Mouse (Mus musculus): ENCODE data around the gene Krt88.

- TF ChIP-seq CTCF (IDR thresholded peaks at IDR 0.05; ENCODE audit: borderline replicate concordance, control insufficient read depth, extremely low read depth, insufficient read depth, low read length, poor library complexity) (no peak), POLR2A (IDR thresholded peaks at IDR 0.05; ENCODE audit: control insufficient read depth, extremely low read depth, insufficient read depth, low read length, poor library complexity) (no peak)
Observed at GRCm38 (mm10) chr15:101446572-101446971, 972 bp upstream of the Krt88 start.
